Mouse (Mus musculus): Measurements from ENCODE around the gene Nphs2. TPM values are rescaled to one million over a fixed set of nuclear protein-coding genes. Genes with fewer than 3 reads are reported as not detected.

The Nphs2 gene
- total RNA-seq, 2 experiments from 2014 or later = not detected

DNA sequence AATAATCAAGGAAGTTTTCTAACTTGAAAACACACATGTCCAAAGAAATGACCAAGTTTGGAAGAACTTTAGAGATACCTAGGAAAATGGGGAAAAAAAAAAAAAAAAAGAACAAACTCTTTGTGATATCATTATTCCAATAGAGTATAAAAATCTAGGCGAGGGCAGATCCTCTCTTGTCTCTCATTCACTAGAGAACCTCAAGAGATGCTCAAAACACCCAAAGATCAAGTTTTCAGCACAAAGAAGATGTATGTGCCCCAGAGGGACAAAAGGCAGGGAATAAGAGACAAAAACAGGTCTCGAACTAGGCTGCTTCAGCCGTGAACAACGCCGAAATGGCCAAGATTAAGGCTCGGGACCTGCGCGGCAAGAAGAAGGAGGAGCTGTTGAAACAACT lies 55.2 kb downstream of the Nphs2 start, which contains the start of gene Gm2000:
TSS of gene Gm2000 (plus strand) at position 301 of the 400 bp plus-strand sequence.
- DNase-seq = no peak

Other genes with a start within 250 kb of the Nphs2 start
- under 1 TPM; 0.05 to 0.07 TPM for gene Fam163a, start 105.7 kb upstream of the Nphs2 start, total RNA-seq (2021)
- not detected for gene Tdrd5, start 7.1 kb upstream of the Nphs2 start, total RNA-seq (2021)
- gene Gm2000, start 55.3 kb downstream of the Nphs2 start, total RNA-seq (2021) = 100 to 1,000 TPM; 595 to 608 TPM
- gene Axdnd1, start 110.4 kb downstream of the Nphs2 start, total RNA-seq (2021) = under 1 TPM in 1 of 2 experiments, not detected in 1; 0.16 TPM
- gene Soat1, start 163.6 kb downstream of the Nphs2 start, total RNA-seq (2021) = 10 to 100 TPM; 12.2 to 17.5 TPM
- 10 to 100 TPM; 34.7 to 35.3 TPM for gene Gm10031, start 213.3 kb downstream of the Nphs2 start, total RNA-seq (2021)
- 10 to 100 TPM; 16.1 to 18.7 TPM for gene Abl2, start 248.1 kb downstream of the Nphs2 start, total RNA-seq (2021)